Mouse (Mus musculus): ENCODE measurements at regions not wholly inside any gene's neighbourhood (a gene's known extent, or its start where the extent isn't known, plus 50 kb on each side); places are given as distances from the start of the nearest gene placed in this dataset.

- DNase-seq (ENCODE audit: low spot score in 2 of 2): no peak
Observed at GRCm38 (mm10) chr16:78156876-78157232, 144.4 kb upstream of the Cxadr start.

- DNase-seq (ENCODE audit: low spot score in 2 of 2): peak; percentile 19 to 71
Observed at GRCm38 (mm10) chr16:78156138-78156875, 145.0 kb upstream of the Cxadr start.

- DNase-seq (ENCODE audit: low spot score in 2 of 2): no peak
Observed at GRCm38 (mm10) chr16:78153899-78154605, 147.2 kb upstream of the Cxadr start.

- peak; percentile 13 to 52 for DNase-seq (ENCODE audit: low spot score in 2 of 2)
Observed at GRCm38 (mm10) chr16:78144146-78144545, 157.1 kb upstream of the Cxadr start.

GRCm38 (mm10) chr16:78135501-78135900, 165.8 kb upstream of the Cxadr start:
- no peak for DNase-seq (ENCODE audit: low spot score in 2 of 2)

- DNase-seq (ENCODE audit: low spot score in 2 of 2): no peak
Observed at GRCm38 (mm10) chr16:78134531-78134930, 166.8 kb upstream of the Cxadr start.

- DNase-seq (ENCODE audit: low spot score in 2 of 2): no peak
Observed at GRCm38 (mm10) chr16:78121668-78122067, 179.6 kb upstream of the Cxadr start.

- no peak for DNase-seq (ENCODE audit: low spot score in 2 of 2)
Observed at GRCm38 (mm10) chr16:78120346-78120899, 180.9 kb upstream of the Cxadr start.

GRCm38 (mm10) chr16:78104246-78104645, 197.0 kb upstream of the Cxadr start:
- peak; percentile 9 to 26 for DNase-seq (ENCODE audit: low spot score in 2 of 2)

- no peak for DNase-seq (ENCODE audit: low spot score in 2 of 2)
Observed at GRCm38 (mm10) chr16:78101415-78102326, 199.6 kb upstream of the Cxadr start.

- no peak for DNase-seq (ENCODE audit: low spot score in 2 of 2)
Observed at GRCm38 (mm10) chr16:78099842-78100241, 201.4 kb upstream of the Cxadr start.

GRCm38 (mm10) chr16:78099114-78099513, 202.2 kb upstream of the Cxadr start:
- DNase-seq (ENCODE audit: low spot score in 2 of 2): no peak

GRCm38 (mm10) chr16:78098555-78098954, 202.7 kb upstream of the Cxadr start:
- no peak for DNase-seq (ENCODE audit: low spot score in 2 of 2)

- no peak for DNase-seq (ENCODE audit: low spot score in 2 of 2)
Observed at GRCm38 (mm10) chr16:78096571-78096970, 204.7 kb upstream of the Cxadr start.

GRCm38 (mm10) chr16:78090155-78090554, 211.1 kb upstream of the Cxadr start:
- DNase-seq (ENCODE audit: low spot score in 2 of 2): no peak

- DNase-seq (ENCODE audit: low spot score in 2 of 2): no peak
Observed at GRCm38 (mm10) chr16:78067532-78068118, 233.7 kb upstream of the Cxadr start.

GRCm38 (mm10) chr16:78060516-78060915, 240.8 kb upstream of the Cxadr start:
- DNase-seq (ENCODE audit: low spot score in 2 of 2): peak in 1 of 2 experiments; percentile 2

GRCm38 (mm10) chr16:78057549-78057948, 243.7 kb upstream of the Cxadr start:
- no peak for DNase-seq (ENCODE audit: low spot score in 2 of 2)

- DNase-seq (ENCODE audit: low spot score in 2 of 2): no peak
Observed at GRCm38 (mm10) chr16:78052133-78052532, 249.2 kb upstream of the Cxadr start.

GRCm38 (mm10) chr16:78040149-78040920, 261.0 kb upstream of the Cxadr start:
- no peak for DNase-seq (ENCODE audit: low spot score in 2 of 2)

Data from frontal cortex, postnatal 36 days (tissue).